Mouse (Mus musculus) NIH3T3 (cell line): Measurements from ENCODE around the gene Slc35e3.

Source experiments
- DNase-seq: peaks from one replicate; pipeline ENCODE4 v3.0.0-alpha.2; 2012; ENCODE audit warnings: low read depth

Slc35e3 gene

GRCm38 (mm10) chr10:117683734-117684037 is 62.5 kb downstream of the Slc35e3 start:
- DNase-seq: no peak
